Mouse (Mus musculus) neural tube, embryonic 13.5 days (tissue): ENCODE results near the gene Tnip1. TPM values are rescaled to one million over a fixed set of nuclear protein-coding genes. Genes with fewer than 3 reads are reported as not detected.
A peak's percentile ranks its signal among the peaks of the same experiment; 100 is the strongest.

Experiments used
- ATAC-seq: fragments of 200-750 bp; cut with Nextera tagmentation; 2 replicates; pipeline ENCODE4 v1.8.0; 2017; ENCODE audit warnings: low read depth, mild to moderate bottlenecking, moderate TSS enrichment, moderate library complexity
- H3K27ac ChIP-seq: fragments of 300-500 bp; sonication (generic); replicated peaks from 2 replicates; pipeline ENCODE4 v1.5.1; 2015; ENCODE audit warnings: moderate library complexity, mild to moderate bottlenecking, inconsistent platforms
- H3K27me3 ChIP-seq: fragments of 300-500 bp; sonication (generic); 2 replicates; pipeline ENCODE4 v1.6.1; 2015; ENCODE audit warnings: mild to moderate bottlenecking, inconsistent platforms
- H3K36me3 ChIP-seq: fragments of 300-500 bp; sonication (generic); 2 replicates; pipeline ENCODE4 v1.6.1; 2015; ENCODE audit warnings: mild to moderate bottlenecking, inconsistent platforms
- H3K4me1 ChIP-seq: fragments of 300-500 bp; sonication (generic); replicated peaks from 2 replicates; pipeline ENCODE4 v1.6.1; 2015; ENCODE audit warnings: inconsistent platforms
- H3K4me2 ChIP-seq: fragments of 300-500 bp; sonication (generic); 2 replicates; pipeline ENCODE4 v1.6.1; 2015; ENCODE audit warnings: inconsistent platforms, mild to moderate bottlenecking, moderate library complexity
- H3K4me3 ChIP-seq: fragments of 300-500 bp; sonication (generic); 2 replicates; pipeline ENCODE4 v1.5.1; 2015; ENCODE audit warnings: mild to moderate bottlenecking, inconsistent platforms
- H3K9ac ChIP-seq: fragments of 300-500 bp; sonication (generic); 2 replicates; pipeline ENCODE4 v1.6.1; 2015; ENCODE audit warnings: moderate library complexity, mild to moderate bottlenecking, inconsistent platforms
- H3K9me3 ChIP-seq: fragments of 300-500 bp; sonication (generic); 2 replicates; pipeline ENCODE4 v1.6.1; 2016; ENCODE audit warnings: inconsistent platforms
- WGBS: fragments of 180-500 bp; shearing (Covaris S2); methylation state at CpG from one replicate; pipeline ENCODE4 v1.1.7; 2015; 5-methylcytosine and 5-hydroxymethylcytosine counted together
- polyA plus RNA-seq: library from polyadenylated mRNA; unstranded; fragments of >200 nt; fragmentation: Nextera tagmentation; extraction: Ambion mirVana; gene quantifications from 2 replicates; pipeline ENCODE4 v1.2.1, GENCODE M21; 2015

Tnip1 gene
- polyA plus RNA-seq, 1 experiment from 2014 or later, result 16.1 TPM

GRCm38 (mm10) chr11:54929290-54929689 lies 33.4 kb downstream of the Tnip1 start:
- Histone ChIP-seq H3K4me1 (no peaks in the 10 kb centered on the region), H3K4me2 (no peak overlapping the region), H3K9me3 (no peaks in the 10 kb centered on the region), H3K27ac (no peak overlapping the region), H3K36me3 (peaks cover 65% of the 10 kb centered on the region), H3K4me3 (no peak overlapping the region), H3K9ac (no peak overlapping the region), H3K27me3 (no peaks in the 10 kb centered on the region)
- ATAC-seq, result no peak
- 98% methylated on average over 6 of the region's 6 CpGs for WGBS

GRCm38 (mm10) chr11:54928886-54929285 lies 33.8 kb downstream of the Tnip1 start:
- H3K4me2 ChIP-seq, result no peak overlapping the region
- no peaks in the 10 kb centered on the region for H3K4me1 ChIP-seq
- WGBS, result 83% methylated on average over 7 of the region's 7 CpGs
- peaks cover 65% of the 10 kb centered on the region for H3K36me3 ChIP-seq
- H3K9me3 ChIP-seq, result no peaks in the 10 kb centered on the region
- no peak overlapping the region for H3K9ac ChIP-seq
- no peak overlapping the region for H3K27ac ChIP-seq
- no peak overlapping the region for H3K4me3 ChIP-seq
- no peak for ATAC-seq
- H3K27me3 ChIP-seq, result no peaks in the 10 kb centered on the region

DNA sequence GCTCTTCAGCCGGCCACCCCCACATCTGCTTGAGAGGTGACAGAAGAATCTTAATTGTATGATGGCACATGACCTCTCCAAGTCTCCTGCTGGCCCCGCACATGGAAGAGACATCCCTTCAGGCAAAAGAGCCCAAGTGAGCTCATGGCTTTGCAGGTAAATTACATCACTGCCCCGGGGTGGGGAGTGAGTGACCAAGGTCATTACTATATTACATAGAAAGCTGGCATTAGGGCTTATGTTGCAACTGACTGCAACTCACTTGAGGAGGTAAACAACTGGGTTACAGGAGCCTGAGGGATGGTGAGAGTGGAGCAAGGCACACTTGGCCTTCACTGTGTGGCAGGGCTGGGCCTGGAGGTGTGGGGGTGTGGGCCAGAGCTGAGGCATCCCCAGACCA lies 34.5 kb downstream of the Tnip1 start:
- 86% methylated on average over 3 of the region's 3 CpGs for WGBS
- ATAC-seq, result no peak
- H3K27ac ChIP-seq, result no peak overlapping the region
- no peaks in the 10 kb centered on the region for H3K9me3 ChIP-seq
- no peaks in the 10 kb centered on the region for H3K4me1 ChIP-seq
- no peak overlapping the region for H3K4me3 ChIP-seq
- H3K9ac ChIP-seq, result no peak overlapping the region
- no peaks in the 10 kb centered on the region for H3K27me3 ChIP-seq
- peaks cover 65% of the 10 kb centered on the region for H3K36me3 ChIP-seq
- no peak overlapping the region for H3K4me2 ChIP-seq

DNA sequence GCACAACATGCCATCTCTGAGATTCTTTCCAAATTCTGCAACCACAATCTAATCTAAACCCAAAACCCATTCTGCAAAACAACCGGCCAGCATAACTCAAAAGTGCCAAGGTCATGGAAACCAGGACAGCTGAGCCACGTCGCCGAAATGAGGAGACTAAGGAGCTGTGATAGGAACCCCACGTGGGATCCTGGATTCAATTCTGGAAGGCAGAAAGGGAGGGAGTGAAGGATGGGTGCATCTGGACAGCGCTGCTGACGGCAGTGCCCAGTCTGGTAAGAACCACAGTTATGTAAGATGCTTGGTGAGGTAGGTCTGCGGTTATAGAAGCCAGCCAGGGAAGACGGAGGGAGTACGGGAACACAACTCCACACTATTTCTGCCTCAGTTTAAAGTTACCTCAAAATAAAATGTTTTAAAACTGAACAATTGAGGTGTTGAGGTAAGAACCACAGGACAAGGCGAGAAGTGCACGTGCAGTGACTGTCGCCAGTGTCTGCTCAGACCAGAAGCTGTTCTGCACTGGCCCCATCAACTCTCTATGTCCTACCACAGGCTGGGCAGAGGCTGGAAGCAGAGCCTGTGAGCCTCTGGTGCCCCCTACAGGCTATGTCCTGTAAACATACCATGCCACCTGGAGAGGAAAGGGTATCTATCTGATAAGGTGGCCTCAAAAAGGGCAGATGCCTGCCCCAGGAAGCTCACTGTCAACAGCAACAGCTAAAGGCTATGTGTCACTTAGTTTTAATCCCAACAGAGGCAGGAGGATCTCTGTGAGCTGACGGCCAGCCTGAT lies 35.2 kb downstream of the Tnip1 start:
- Histone ChIP-seq H3K4me3 (no peak overlapping the region), H3K4me2 (no peak overlapping the region), H3K27me3 (no peaks in the 10 kb centered on the region), H3K27ac (no peak overlapping the region), H3K4me1 (no peaks in the 10 kb centered on the region), H3K9ac (no peak overlapping the region), H3K36me3 (peaks cover 72% of the 10 kb centered on the region), H3K9me3 (no peaks in the 10 kb centered on the region)
- 81% methylated on average over 14 of the region's 14 CpGs for WGBS
- peak; percentile 50; the same call in 1 of the 2 replicates for ATAC-seq

- WGBS, result 91% methylated on average over 14 of the region's 14 CpGs
- ATAC-seq, result no peak
- H3K9me3 ChIP-seq, result no peaks in the 10 kb centered on the region
- H3K4me3 ChIP-seq, result no peak overlapping the region
- no peaks in the 10 kb centered on the region for H3K4me1 ChIP-seq
- H3K27ac ChIP-seq, result no peak overlapping the region
- H3K27me3 ChIP-seq, result no peaks in the 10 kb centered on the region
- H3K9ac ChIP-seq, result no peak overlapping the region
- peaks cover 88% of the 10 kb centered on the region for H3K36me3 ChIP-seq
- no peak overlapping the region for H3K4me2 ChIP-seq
These were observed 38.6 kb downstream of the Tnip1 start for GRCm38 (mm10) chr11:54924145-54924544.

- Histone ChIP-seq H3K27ac (no peak overlapping the region), H3K4me1 (no peaks in the 10 kb centered on the region), H3K9me3 (no peaks in the 10 kb centered on the region), H3K4me2 (no peak overlapping the region), H3K4me3 (no peak overlapping the region), H3K27me3 (no peaks in the 10 kb centered on the region), H3K9ac (no peak overlapping the region), H3K36me3 (peaks cover 92% of the 10 kb centered on the region)
- no peak for ATAC-seq
- 90% methylated on average over 3 of the region's 3 CpGs for WGBS
These were observed 40.2 kb downstream of the Tnip1 start for GRCm38 (mm10) chr11:54922488-54922887.

DNA sequence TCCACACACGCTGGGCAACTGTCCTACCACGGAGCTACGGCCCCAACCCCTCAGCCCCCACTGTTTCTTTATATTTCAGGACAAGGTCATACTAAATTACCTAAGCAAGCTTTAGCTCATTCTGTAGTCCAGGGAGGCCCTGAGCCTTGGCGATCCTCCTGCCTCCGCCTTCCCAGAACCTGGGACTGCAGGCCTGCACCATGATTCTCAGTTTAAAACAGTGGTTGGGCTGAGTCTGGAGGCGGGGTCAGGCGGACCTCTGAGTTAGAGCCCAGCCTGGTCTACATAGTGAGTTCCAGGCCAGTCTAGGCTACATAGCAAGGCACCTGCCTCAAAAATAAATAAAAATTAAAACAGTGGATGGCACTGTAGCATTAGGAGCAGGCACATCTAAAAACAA lies 40.9 kb downstream of the Tnip1 start:
- ATAC-seq, result no peak
- H3K36me3 ChIP-seq, result peaks cover 92% of the 10 kb centered on the region

GRCm38 (mm10) chr11:54920973-54921580 lies 41.6 kb downstream of the Tnip1 start:
- Histone ChIP-seq H3K9me3 (no peaks in the 10 kb centered on the region), H3K36me3 (peaks cover 92% of the 10 kb centered on the region), H3K4me2 (no peak overlapping the region), H3K9ac (no peak overlapping the region), H3K27ac (no peak overlapping the region), H3K4me3 (no peak overlapping the region), H3K4me1 (no peaks in the 10 kb centered on the region), H3K27me3 (no peaks in the 10 kb centered on the region)
- 72% methylated on average over 6 of the region's 6 CpGs for WGBS
- ATAC-seq, result no peak

More for the DNA sequence above, 40.9 kb downstream of the Tnip1 start:
- 46% methylated on average over 7 of the region's 7 CpGs for WGBS
- H3K9me3 ChIP-seq, result no peaks in the 10 kb centered on the region
- no peak overlapping the region for H3K27ac ChIP-seq
- H3K4me2 ChIP-seq, result no peak overlapping the region
- no peaks in the 10 kb centered on the region for H3K4me1 ChIP-seq
- H3K9ac ChIP-seq, result no peak overlapping the region
- no peaks in the 10 kb centered on the region for H3K27me3 ChIP-seq
- no peak overlapping the region for H3K4me3 ChIP-seq

DNA sequence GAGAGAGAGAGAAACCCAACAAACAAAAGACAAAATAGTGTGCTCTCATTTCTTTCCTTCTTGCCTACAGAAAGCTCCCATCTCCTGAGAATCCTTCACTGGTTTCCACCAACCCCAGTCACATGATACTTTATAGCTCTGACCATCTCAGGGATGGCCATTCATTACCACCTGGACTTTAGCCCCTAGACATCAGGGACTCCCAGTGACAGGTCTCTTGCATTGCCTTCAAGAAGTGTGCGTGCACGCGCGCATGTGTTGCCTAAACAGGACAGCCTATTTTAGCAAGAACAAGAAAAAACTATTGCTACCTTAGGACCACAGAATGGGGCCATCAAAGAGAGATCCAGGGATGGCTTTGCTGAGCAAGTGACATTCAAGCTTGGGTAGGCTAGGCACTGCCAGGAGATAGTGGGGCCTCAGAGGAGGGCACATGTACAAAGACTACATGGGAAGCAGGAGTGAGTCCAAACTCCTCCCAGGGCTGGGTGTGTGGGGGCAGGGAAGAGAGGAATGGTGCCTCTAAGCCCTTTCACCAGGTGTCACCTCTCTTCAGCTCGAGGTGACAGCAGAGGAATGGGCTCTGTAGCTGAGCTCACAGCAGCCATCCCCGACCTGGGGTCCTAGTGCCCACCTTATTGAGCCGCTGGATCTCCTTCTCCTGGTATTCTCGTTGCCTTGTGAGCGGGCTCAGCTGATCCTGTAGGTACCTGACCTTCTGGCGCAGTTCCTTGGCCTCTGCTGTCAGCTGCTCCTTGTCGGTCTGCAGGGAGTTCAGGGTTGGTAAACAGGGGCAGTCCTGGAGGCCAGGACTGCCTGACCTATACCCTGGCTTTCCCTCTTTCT lies 42.4 kb downstream of the Tnip1 start:
- no peak for ATAC-seq
- Histone ChIP-seq H3K4me3 (no peak overlapping the region), H3K4me2 (no peak overlapping the region), H3K9me3 (no peaks in the 10 kb centered on the region), H3K27ac (no peak overlapping the region), H3K4me1 (no peaks in the 10 kb centered on the region), H3K9ac (no peak overlapping the region), H3K36me3 (peaks cover 93% of the 10 kb centered on the region), H3K27me3 (no peaks in the 10 kb centered on the region)
- WGBS, result 87% methylated on average over 11 of the region's 11 CpGs

GRCm38 (mm10) chr11:54918273-54918672 lies 44.4 kb downstream of the Tnip1 start:
- Histone ChIP-seq H3K9me3 (no peaks in the 10 kb centered on the region), H3K27ac (no peak overlapping the region), H3K4me3 (no peak overlapping the region), H3K36me3 (peaks cover 91% of the 10 kb centered on the region), H3K27me3 (no peaks in the 10 kb centered on the region), H3K9ac (no peak overlapping the region), H3K4me1 (no peaks in the 10 kb centered on the region), H3K4me2 (no peak overlapping the region)
- 89% methylated on average over 4 of the region's 4 CpGs for WGBS
- no peak for ATAC-seq

- 97% methylated on average over 7 of the region's 7 CpGs for WGBS
These were observed 45.3 kb downstream of the Tnip1 start for GRCm38 (mm10) chr11:54917461-54917860.

DNA sequence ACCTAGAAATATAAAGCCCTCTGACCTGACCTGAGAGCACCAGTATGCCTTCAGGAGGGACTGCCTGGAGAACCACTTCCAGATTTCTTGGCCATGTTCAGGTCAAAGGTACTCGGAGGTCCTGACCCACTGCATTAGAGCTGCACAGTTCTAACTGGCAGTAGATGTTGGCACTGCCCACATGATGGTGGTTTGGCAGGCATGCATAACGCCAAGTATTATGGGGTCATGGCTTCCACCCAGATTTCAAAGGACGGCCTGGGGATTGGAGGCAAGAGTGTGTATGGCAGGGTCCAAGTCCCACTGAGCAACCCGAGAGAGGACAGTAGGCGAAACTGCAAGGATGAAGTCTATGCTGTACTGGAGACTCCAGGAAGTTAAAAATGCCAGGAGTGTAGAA lies 48.9 kb downstream of the Tnip1 start:
- Histone ChIP-seq H3K36me3 (peaks cover 97% of the 10 kb centered on the region), H3K9ac (no peak overlapping the region)
- no peak for ATAC-seq

More at GRCm38 (mm10) chr11:54917461-54917860, 45.3 kb downstream of the Tnip1 start:
- no peak overlapping the region for H3K9ac ChIP-seq
- H3K27me3 ChIP-seq, result no peaks in the 10 kb centered on the region
- no peak for ATAC-seq
- no peaks in the 10 kb centered on the region for H3K4me1 ChIP-seq
- no peak overlapping the region for H3K4me2 ChIP-seq
- H3K36me3 ChIP-seq, result peaks cover 91% of the 10 kb centered on the region
- H3K4me3 ChIP-seq, result no peak overlapping the region
- no peak overlapping the region for H3K27ac ChIP-seq
- H3K9me3 ChIP-seq, result no peaks in the 10 kb centered on the region

More for the DNA sequence above, 48.9 kb downstream of the Tnip1 start:
- Histone ChIP-seq H3K4me3 (no peak overlapping the region), H3K27me3 (no peaks in the 10 kb centered on the region), H3K4me1 (no peaks in the 10 kb centered on the region), H3K27ac (no peak overlapping the region), H3K9me3 (no peaks in the 10 kb centered on the region), H3K4me2 (no peak overlapping the region)
- 96% methylated on average over 5 of the region's 5 CpGs for whole genome bisulfite sequencing
